Mouse (Mus musculus): Measurements from ENCODE around the gene Ehd4. TPM values are rescaled to one million over a fixed set of nuclear protein-coding genes. Genes with fewer than 3 reads are reported as not detected.

The Ehd4 gene
- total RNA-seq, 1 experiment from 2014 or later: 28.3 TPM

DNA sequence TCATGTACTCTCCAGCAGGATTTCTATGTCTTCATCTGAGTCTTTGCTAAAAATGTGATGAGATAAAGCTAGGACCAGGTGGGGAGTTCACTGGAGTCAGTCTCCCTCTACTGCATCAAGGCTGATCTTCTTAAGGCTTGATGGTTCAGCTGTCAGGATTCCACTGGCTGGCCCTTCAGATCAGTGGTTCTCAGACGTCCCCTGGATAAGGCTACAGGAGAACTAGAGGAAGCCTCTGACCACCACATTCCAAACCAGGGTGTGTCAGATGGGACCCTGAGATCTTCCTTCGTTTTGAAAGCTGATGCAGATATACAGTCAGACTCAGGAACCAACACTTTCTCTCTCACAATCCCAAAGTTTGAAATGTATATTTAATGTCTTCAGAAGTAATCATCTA, 7.0 kb downstream of the Ehd4 start:
- ATAC-seq (replicated peaks; ENCODE audit: low read depth, poor library complexity, severe bottlenecking): no peak

DNA sequence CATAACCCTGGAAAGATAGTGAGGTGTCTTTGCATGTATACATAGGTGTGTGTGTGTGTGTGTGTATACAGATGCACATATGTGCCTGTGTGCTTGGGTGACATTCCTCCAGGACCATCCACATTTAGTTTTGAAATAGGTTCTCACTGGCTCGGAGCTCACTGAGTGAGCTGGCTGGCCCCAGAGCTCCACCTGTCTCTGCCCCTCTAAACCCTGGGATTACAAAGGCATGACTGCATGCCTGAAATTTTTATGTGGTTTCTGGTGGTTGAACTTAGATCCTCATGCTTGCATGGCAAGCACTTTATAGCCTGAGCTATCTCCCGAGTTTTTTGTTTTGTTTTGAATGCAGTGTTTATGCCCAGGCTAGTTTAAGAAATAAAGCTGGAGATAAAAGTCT, 7.9 kb downstream of the Ehd4 start:
- no peak for ATAC-seq (replicated peaks; ENCODE audit: low read depth, poor library complexity, severe bottlenecking)

DNA sequence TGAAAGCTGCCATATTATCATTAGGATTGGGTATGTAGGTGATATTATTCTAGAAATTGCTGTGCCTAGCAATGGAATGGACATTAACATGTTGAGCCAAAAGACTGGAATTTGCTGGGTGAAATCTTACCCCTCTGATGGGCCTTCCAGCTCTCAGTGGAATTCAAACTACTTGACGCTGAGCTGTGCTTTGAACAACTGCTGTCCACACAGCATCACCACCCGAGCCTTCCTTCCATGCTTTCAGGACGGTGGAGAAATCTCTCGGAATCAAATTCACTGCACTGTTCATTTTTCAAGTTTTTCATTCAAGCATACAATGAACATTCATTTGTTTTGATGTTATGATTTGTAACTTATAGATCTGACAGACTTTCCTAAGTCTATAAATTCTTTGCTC, 10.0 kb downstream of the Ehd4 start:
- no peak for ATAC-seq (replicated peaks; ENCODE audit: low read depth, poor library complexity, severe bottlenecking)

DNA sequence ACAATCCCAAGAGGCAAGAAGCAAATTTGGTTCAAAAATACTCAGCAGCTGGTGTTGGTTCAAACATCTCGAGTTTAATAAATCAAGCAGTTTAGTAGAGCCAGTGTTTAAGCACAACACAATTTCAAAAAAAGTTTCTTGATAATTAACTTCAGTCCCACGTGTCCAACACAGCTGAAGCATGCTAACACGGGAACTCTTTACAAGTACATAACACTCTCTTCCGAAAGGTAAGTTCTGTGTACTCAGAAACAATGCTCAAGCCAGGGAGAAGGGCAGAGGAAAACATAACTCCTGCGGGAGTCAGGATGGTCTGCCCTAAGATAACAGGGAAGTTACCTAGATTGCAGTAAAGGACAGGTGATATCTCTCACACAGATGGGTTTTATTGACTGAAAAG, 12.1 kb downstream of the Ehd4 start:
- ATAC-seq (replicated peaks; ENCODE audit: low read depth, poor library complexity, severe bottlenecking): no peak

DNA sequence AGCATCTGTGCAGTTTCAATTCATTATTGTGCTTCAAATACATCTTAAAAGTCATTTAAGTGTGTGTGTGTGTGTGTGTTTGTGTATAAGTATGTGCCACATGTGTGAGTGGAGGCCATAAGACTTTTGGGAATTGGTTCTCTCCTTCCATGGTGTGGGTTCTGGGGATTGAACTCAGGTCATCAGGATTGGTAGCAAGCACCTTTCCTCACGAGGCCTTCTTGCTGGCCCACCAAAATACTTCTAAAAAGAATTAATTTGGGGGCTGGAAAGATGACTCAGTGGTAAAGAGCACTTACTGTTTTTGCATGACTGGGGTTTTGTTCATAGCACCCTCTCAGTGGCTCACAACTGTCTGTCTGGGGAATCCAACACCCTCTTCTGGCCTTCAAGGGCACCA, 12.7 kb downstream of the Ehd4 start:
- ATAC-seq (replicated peaks; ENCODE audit: low read depth, poor library complexity, severe bottlenecking): no peak

DNA sequence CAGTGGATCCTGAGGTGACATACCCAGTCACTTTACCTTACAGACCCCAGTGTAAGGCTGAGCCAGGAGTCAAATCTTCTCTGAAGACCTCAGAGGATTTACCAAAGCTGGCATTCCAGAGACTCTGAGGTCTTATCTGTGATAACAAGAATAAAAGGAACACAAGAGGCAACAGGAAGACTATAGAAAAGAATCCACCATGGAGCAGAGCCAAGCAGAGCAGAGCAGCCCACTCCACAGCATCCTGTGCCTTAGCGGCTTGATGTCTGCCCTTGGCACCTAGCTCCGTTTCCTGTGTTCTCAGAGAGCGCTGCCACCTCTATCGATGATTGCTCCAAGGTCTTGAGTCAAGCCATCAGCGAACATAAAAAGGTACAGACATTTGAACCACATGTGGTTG, 14.1 kb downstream of the Ehd4 start:
- ATAC-seq (replicated peaks; ENCODE audit: low read depth, poor library complexity, severe bottlenecking): no peak

DNA sequence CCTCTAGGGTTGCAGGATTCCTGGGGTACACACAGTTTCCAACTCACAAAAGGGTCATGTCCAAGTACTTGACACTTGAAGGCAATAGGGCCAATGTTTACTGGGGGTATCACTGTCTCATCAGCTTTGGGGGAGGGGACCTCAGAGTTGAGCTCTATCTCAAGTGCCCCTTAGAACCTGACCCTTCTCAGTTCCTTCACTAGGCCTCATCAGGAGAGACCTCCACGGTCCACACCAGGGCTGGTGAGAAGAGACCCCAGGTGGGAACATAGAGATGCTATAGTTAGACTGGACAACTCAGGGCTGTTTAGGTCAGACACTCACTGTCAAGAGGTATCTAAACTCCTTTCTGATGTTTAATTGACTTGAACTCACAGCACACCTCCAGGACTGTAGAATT, 15.3 kb downstream of the Ehd4 start:
- no peak for ATAC-seq (replicated peaks; ENCODE audit: low read depth, poor library complexity, severe bottlenecking)

DNA sequence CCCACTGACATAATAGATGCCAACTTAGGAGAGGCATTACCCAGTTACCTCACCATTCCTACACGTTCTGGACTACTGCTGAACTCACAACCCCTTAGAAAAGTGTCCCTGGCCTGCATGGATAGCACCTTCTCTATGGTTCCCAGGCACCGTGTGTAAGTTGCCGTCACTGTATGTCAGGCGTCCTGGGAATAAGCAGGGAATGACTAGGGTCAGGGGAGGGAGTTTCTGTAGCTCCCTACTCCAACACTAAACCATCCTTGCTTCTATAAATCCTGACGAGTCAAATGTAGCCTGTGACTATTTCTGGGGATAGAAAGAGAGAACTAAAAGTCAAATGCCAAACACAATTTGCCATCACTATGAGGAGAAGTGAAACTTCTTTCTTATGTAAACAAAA, 17.1 kb downstream of the Ehd4 start:
- ATAC-seq (replicated peaks; ENCODE audit: low read depth, poor library complexity, severe bottlenecking): 0 out of 2 replicates have a peak, but pooled peaks have one; percentile 24

DNA sequence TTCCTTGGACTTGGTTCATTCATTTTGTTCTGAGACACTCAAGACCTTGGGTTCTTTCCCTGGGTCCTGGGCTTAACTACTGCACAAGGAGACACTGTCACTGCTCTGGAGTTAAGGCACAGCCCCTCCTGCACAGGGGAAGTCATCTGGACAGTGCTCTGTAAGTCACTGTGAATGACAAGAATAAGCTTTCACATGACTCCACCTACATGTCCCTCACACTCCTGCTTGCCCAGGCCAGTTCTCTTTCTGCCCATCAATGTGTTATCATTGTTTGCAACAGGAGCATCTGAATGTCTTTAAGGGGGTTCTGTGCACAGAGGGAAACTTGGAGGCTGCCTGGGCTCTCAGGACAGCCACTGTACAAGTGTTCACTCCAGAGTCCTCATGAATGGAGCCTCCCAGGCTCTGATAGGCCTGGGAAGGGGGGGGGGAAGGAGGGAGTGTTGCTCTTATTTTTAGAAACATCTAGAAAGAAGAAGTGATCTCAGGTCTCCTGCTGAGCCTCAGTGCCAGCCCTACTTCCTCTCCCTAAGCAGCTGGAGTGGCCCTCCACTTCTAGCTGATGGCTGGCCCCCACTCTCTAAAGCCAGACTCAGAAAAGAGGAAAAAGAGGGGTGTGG, 19.8 kb downstream of the Ehd4 start:
- ATAC-seq (replicated peaks; ENCODE audit: low read depth, poor library complexity, severe bottlenecking): peak; percentile 91

DNA sequence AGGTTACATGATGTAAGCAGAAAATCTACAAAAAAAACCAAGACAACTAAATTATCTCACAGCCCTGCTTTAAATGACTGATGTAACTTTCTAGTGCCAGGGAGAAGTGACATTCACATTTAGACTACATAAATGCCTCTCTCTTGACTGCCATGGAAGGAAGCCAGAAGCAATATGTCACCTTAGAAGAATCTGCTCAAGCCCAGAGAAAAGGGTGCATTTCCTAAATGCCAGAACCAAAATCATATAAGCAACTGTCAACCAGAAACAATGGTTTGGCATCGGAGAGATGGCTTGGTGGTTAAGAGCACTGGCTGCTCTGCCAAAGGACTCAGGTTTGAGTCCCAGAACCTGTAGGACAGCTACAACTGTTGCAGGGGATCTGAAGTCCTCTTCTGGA, 22.5 kb downstream of the Ehd4 start:
- no peak for ATAC-seq (replicated peaks; ENCODE audit: low read depth, poor library complexity, severe bottlenecking)

DNA sequence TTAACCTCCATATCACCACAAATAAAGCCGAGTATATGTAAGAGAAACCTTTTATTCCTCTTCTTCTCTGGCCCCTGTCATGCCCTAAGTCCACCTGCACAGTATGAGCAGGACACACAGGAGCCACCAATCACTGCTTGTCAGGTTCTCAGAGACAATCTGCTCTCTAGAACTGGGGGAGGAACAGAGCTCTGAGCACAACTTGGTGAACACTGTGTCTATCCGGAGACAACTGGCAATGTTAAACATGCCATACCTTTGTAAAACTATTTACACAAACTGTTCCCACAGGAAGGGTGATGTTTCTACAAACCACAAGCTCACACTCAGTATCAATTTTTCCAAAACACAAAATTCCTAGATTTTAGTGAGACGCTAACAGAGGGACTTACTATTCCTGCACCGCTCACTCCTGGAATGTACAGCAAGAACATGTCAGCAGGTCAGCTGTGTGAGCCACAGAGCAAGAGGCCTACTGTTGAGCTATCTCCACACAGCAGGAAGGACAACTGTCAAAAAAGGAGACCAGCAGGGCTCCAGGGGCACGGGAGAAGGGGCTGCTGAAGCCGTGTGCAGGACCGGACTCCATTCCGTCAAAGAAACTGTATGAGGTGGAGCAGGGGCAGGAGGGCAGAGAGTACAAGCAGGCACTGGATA, 25.0 kb downstream of the Ehd4 start:
- ATAC-seq (replicated peaks; ENCODE audit: low read depth, poor library complexity, severe bottlenecking): no peak

DNA sequence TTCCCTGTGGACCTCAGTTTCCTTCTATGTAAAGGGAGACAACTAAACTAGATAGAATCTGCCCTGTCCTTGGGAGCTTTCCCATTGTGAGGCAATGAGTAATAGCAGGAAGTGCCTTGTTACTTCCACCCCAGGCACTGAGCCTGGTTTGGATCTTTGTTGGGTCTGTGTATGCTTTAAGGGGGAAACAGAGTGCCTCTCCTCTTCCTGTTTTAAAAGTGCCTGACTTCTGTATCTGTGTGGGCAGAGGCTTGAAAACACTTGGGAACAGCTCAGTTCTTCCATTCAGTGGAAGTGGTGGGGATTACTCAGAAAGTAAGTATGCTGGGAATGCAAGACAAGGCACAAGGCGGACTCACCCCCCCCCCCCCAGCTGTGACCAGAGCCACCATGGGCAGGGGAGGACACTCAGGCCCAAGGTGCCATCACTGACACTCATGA, 25.8 kb downstream of the Ehd4 start:
- peak; percentile 36; the same call in 1 of the 2 replicates for ATAC-seq (replicated peaks; ENCODE audit: low read depth, poor library complexity, severe bottlenecking)

DNA sequence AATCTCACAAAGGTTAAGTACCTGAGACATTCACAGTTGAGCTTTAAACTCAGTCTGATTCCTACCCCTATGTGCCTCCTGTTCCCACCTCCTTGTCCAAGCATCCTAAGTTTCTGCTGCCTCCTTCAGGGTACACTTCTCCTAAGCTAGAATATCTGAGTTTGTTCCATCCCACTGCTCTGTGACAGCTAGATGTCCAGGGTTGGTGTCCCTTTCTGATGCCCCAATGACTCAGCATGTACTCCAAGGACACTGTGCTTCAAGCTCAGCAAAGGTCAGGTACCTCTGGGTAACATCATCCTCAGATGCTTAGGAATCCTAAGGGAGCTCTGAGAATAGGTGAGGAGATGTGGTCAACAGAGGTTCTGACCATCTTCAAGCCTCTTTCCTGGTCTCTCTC, 26.4 kb downstream of the Ehd4 start:
- ATAC-seq (replicated peaks; ENCODE audit: low read depth, poor library complexity, severe bottlenecking): no peak

DNA sequence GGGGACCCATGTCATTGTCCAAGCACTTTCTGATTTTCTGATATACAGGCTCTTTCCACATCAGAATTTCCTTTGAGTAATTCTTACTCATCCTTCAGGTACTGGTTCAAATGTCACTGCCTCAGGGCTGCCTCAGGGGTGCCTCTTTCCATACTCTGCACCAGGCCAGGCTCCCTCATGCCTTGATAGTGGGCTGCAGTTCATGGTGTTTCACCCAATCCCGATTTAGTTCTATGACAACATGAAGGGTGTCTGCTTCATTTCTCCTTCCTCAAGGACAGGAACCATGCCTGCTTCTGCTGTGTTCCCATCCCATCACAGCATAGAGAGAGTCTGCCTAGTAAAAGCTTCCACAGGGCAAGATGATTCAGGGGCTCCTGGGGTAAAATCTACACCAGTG, 27.5 kb downstream of the Ehd4 start:
- no peak for ATAC-seq (replicated peaks; ENCODE audit: low read depth, poor library complexity, severe bottlenecking)

DNA sequence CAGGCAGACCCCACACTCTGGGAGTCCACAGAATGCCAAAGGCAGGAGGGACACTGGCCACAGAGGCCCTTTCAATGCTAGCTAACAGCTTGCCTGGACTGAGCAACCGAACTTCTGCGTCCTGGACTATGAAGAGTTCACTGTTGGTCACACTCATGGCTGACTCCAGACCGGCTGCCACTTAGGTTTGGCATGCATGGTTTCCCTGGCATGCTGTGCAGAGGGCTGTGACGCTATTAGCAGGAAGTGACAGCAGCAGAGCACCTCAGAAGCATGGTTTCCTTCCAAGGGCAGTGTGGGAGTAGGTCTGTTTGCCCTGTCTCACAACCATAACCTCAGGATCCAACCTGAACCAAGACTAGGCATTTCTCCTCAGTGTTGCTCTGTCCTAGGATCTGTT, 28.0 kb downstream of the Ehd4 start:
- no peak for ATAC-seq (replicated peaks; ENCODE audit: low read depth, poor library complexity, severe bottlenecking)

DNA sequence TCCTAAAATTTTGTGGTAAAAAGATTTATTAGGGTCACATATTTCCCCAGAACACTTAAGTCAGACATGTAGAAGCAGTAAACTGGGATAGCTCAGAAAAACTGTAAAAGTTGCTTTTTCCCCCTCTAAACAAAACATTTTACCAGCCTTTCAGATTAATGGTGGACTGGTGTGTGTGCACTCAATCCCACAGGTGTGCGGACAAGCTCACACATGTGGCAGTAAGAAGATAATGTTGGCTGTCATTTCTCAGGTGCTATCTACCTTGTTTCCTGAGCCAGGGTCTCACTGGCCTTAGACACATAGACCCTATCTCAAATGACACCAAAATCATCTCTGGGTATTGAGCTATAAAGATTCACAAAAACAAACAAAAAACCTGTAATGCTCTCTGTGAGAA, 28.9 kb downstream of the Ehd4 start:
- ATAC-seq (replicated peaks; ENCODE audit: low read depth, poor library complexity, severe bottlenecking): no peak

DNA sequence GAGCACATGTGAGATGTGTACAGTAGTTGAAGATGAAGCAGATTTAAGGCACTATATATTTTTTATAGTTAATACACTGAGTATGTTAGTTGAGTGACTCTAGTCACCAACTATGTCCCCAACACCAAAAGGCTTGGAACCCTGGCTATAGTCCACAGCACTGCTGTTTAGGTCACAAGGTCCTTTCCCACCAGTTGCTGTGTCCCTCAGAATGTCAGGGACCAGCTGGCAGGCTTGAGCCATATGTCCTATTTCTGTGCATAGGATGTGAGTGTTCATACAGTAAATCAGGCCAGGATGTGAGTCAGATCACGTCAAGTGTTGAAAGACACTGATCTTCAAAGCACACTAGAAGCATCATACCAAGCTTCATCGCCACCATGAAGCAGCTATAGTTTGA, 29.5 kb downstream of the Ehd4 start:
- no peak for ATAC-seq (replicated peaks; ENCODE audit: low read depth, poor library complexity, severe bottlenecking)

DNA sequence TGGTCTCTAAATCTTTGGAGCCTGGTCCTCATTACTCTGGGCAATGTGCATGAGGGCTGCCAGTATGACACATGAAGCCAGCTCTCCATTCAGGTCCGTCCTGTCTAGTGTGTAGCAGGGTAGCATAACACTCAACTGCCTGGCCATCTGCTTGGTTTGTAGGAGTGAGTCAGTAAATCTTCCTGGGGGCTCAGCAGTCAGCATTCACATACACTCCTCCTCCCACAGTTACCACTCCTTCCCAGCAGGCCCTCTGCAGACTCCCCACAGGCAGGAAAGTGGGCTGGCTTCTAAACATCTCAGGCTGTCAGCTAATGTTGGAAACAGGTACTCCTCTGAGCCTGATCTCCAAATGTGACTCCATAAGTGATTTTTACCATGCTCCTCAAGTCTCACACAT, 30.3 kb downstream of the Ehd4 start:
- ATAC-seq (replicated peaks; ENCODE audit: low read depth, poor library complexity, severe bottlenecking): no peak

DNA sequence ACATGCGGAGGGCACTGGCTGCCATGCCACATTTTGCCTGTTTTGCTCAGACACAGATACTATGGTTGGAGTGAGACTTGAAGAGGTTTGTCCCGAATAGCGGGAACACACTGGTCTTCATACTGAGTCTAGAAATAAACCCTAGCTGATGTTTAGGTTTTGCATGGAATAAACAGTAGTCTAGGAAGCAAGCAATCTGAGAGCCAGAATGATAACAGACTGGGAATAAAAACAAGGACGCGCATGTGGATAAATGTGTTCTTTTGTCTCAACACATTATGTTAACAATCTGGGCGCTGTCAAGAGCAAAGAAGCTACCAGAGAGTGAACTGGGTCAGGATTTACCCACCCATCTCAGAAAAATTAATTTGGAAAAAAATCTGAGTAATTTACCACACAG, 31.4 kb downstream of the Ehd4 start:
- no peak for ATAC-seq (replicated peaks; ENCODE audit: low read depth, poor library complexity, severe bottlenecking)

DNA sequence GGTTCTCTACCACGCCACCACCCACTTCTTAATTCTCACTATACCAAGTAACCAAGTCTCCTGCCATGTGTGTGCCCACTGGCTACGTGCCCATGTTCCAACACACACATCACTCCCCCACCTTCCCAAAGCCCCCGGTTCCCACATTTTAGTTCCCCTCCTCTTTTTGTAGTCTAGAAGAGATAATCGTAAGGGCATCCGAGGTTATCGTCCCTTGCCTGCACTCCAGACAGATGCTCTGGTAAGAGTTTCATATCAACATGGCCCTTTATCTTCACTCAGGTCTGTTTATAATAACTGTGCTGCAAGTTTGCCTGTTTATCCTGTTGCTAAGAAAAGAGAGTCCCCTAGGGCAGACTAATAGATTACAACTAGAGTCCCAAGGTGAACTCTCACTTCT, 37.1 kb downstream of the Ehd4 start:
- ATAC-seq (replicated peaks; ENCODE audit: low read depth, poor library complexity, severe bottlenecking): no peak

DNA sequence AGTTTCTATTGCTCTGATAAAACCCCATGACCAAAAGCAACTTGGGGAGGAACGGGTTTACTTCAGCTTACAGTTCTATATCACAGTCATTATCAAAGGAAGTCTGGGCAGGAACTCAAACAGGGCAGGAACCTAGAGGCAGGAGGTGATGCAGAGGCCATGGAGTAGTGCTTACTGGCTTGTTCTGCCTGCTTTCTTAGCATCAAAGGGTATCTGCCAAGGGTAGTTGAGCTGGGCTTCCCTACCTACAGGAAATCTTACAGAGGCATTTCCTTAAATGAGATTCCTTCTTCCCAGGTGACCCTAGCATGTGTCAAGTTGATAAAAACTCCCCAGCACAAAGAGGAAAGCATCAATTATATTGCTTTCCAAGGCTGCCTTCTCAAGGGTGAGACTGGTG, 38.0 kb downstream of the Ehd4 start:
- no peak for ATAC-seq (replicated peaks; ENCODE audit: low read depth, poor library complexity, severe bottlenecking)

DNA sequence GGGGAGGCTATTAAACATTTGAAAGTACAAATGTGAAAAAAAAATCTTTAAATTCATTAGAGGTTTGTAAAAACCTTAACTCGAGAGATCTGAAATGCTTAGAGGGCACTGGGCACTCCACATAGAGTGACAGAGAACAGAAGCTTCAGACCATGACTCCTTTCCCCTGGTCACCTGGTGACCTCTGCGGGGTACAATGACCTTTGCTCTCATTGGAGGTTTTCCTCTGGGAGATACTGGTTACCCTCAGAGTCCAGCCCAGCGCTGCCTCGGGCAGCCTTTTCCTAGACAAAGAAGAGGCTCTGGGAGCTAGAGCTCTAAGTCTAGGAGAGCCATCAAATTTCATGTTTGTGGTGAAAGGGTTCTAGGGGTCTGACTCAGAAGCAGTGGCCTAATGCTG, 39.4 kb downstream of the Ehd4 start:
- ATAC-seq (replicated peaks; ENCODE audit: low read depth, poor library complexity, severe bottlenecking): no peak
